Mouse (Mus musculus): ENCODE data around the gene Fads3. TPM values are rescaled to one million over a fixed set of nuclear protein-coding genes. Genes with fewer than 3 reads are reported as not detected.

Gene Fads3
- total and polyA plus RNA-seq, 3 experiments, result 20.1 to 48.8 (median 41.8) TPM

- peaks cover 25% of the 10 kb centered on the region for H3K36me3 ChIP-seq (replicated peaks)
- H3K9me3 ChIP-seq (replicated peaks), result no peaks in the 10 kb centered on the region
- H3K4me1 ChIP-seq (ENCODE audit: insufficient read depth, low read depth, low read length), result peaks cover 79% of the 10 kb centered on the region
- DNase-seq (ENCODE audit: low spot score), result no peak
- H3K27me3 ChIP-seq (ENCODE audit: insufficient read depth, low read length), result no peaks in the 10 kb centered on the region
- H3K4me3 ChIP-seq (ENCODE audit: low read depth, low read length), result no peak overlapping the region
- TF ChIP-seq GATA2 (IDR thresholded peaks at IDR 0.05; ENCODE audit: borderline replicate concordance, low read depth, low read length), result no peak
- TF ChIP-seq CTCF (IDR thresholded peaks at IDR 0.05; ENCODE audit: low read depth, low read length), result no peak
- TF ChIP-seq TAL1 (conservative IDR thresholded peaks at IDR 0.05; ENCODE audit: low read depth, low read length), result no peak
- TF ChIP-seq POLR2AphosphoS5 (IDR thresholded peaks at IDR 0.05; ENCODE audit: insufficient replicate concordance, low read depth, low read length), result no peak
- TF ChIP-seq GATA1 (IDR thresholded peaks at IDR 0.05; ENCODE audit: borderline replicate concordance, low read length), result no peak
- ATAC-seq (ENCODE audit: extremely low read depth, insufficient number of reproducible peaks, low FRiP score, poor library complexity, severe bottlenecking), result no peak
Observed at GRCm38 (mm10) chr19:10038910-10039309, 2.5 kb upstream of the Fads3 start.

- no peak for ATAC-seq (ENCODE audit: extremely low read depth, insufficient number of reproducible peaks, low FRiP score, poor library complexity, severe bottlenecking)
- H3K27me3 ChIP-seq (ENCODE audit: insufficient read depth, low read length), result no peaks in the 10 kb centered on the region
- H3K9me3 ChIP-seq (replicated peaks), result no peaks in the 10 kb centered on the region
- H3K4me3 ChIP-seq (ENCODE audit: low read depth, low read length), result no peak overlapping the region
- H3K4me1 ChIP-seq (ENCODE audit: insufficient read depth, low read depth, low read length), result peaks cover 83% of the 10 kb centered on the region
- no peak for TF ChIP-seq TAL1 (conservative IDR thresholded peaks at IDR 0.05; ENCODE audit: low read depth, low read length)
- TF ChIP-seq CTCF (IDR thresholded peaks at IDR 0.05; ENCODE audit: low read depth, low read length), result no peak
- no peak for TF ChIP-seq POLR2AphosphoS5 (IDR thresholded peaks at IDR 0.05; ENCODE audit: insufficient replicate concordance, low read depth, low read length)
- H3K36me3 ChIP-seq (replicated peaks), result peaks cover 25% of the 10 kb centered on the region
- no peak for DNase-seq (ENCODE audit: low spot score)
Observed at GRCm38 (mm10) chr19:10039615-10040014, 1.8 kb upstream of the Fads3 start.

GRCm38 (mm10) chr19:10040866-10041387 is 442 bp upstream of the Fads3 start:
- no peak for DNase-seq (ENCODE audit: low spot score)
- no peak for ATAC-seq (ENCODE audit: extremely low read depth, insufficient number of reproducible peaks, low FRiP score, poor library complexity, severe bottlenecking)
- TF ChIP-seq GATA1 (IDR thresholded peaks at IDR 0.05; ENCODE audit: borderline replicate concordance, low read length) (no peak), GATA2 (IDR thresholded peaks at IDR 0.05; ENCODE audit: borderline replicate concordance, low read depth, low read length) (no peak), TAL1 (conservative IDR thresholded peaks at IDR 0.05; ENCODE audit: low read depth, low read length) (no peak), CTCF (IDR thresholded peaks at IDR 0.05; ENCODE audit: low read depth, low read length) (no peak), POLR2AphosphoS5 (IDR thresholded peaks at IDR 0.05; ENCODE audit: insufficient replicate concordance, low read depth, low read length) (no peak)
- Histone ChIP-seq H3K27me3 (ENCODE audit: insufficient read depth, low read length) (no peaks in the 10 kb centered on the region), H3K36me3 (replicated peaks) (peaks cover 23% of the 10 kb centered on the region), H3K4me3 (ENCODE audit: low read depth, low read length) (peak overlapping the region; percentile 85), H3K9me3 (replicated peaks) (no peaks in the 10 kb centered on the region), H3K4me1 (ENCODE audit: insufficient read depth, low read depth, low read length) (peaks cover 86% of the 10 kb centered on the region)

- Histone ChIP-seq H3K36me3 (replicated peaks) (peaks cover 36% of the 10 kb centered on the region), H3K4me3 (ENCODE audit: low read depth, low read length) (peak overlapping the region; percentile 85), H3K4me1 (ENCODE audit: insufficient read depth, low read depth, low read length) (peaks cover 86% of the 10 kb centered on the region), H3K9me3 (replicated peaks) (no peaks in the 10 kb centered on the region), H3K27me3 (ENCODE audit: insufficient read depth, low read length) (no peaks in the 10 kb centered on the region)
- TF ChIP-seq TAL1 (conservative IDR thresholded peaks at IDR 0.05; ENCODE audit: low read depth, low read length) (peak; percentile 61), CTCF (IDR thresholded peaks at IDR 0.05; ENCODE audit: low read depth, low read length) (no peak)
- peak; percentile 47 for DNase-seq (ENCODE audit: low spot score)
- ATAC-seq (ENCODE audit: extremely low read depth, insufficient number of reproducible peaks, low FRiP score, poor library complexity, severe bottlenecking), result peak; percentile 47
Observed at GRCm38 (mm10) chr19:10042232-10042631, 863 bp downstream of the Fads3 start.

- ATAC-seq (ENCODE audit: extremely low read depth, insufficient number of reproducible peaks, low FRiP score, poor library complexity, severe bottlenecking) (no peak), DNase-seq (ENCODE audit: low spot score) (no peak)
- peak overlapping the region; percentile 85 for H3K4me3 ChIP-seq (ENCODE audit: low read depth, low read length)
- H3K36me3 ChIP-seq (replicated peaks), result peaks cover 42% of the 10 kb centered on the region
- H3K9me3 ChIP-seq (replicated peaks), result no peaks in the 10 kb centered on the region
- no peak for TF ChIP-seq GATA1 (IDR thresholded peaks at IDR 0.05; ENCODE audit: borderline replicate concordance, low read length)
- no peak for TF ChIP-seq POLR2AphosphoS5 (IDR thresholded peaks at IDR 0.05; ENCODE audit: insufficient replicate concordance, low read depth, low read length)
- TF ChIP-seq CTCF (IDR thresholded peaks at IDR 0.05; ENCODE audit: low read depth, low read length), result no peak
- TF ChIP-seq TAL1 (conservative IDR thresholded peaks at IDR 0.05; ENCODE audit: low read depth, low read length), result no peak
- TF ChIP-seq GATA2 (IDR thresholded peaks at IDR 0.05; ENCODE audit: borderline replicate concordance, low read depth, low read length), result no peak
- no peaks in the 10 kb centered on the region for H3K27me3 ChIP-seq (ENCODE audit: insufficient read depth, low read length)
- peaks cover 86% of the 10 kb centered on the region for H3K4me1 ChIP-seq (ENCODE audit: insufficient read depth, low read depth, low read length)
Observed at GRCm38 (mm10) chr19:10042816-10043215, 1.4 kb downstream of the Fads3 start.

- no peak for TF ChIP-seq GATA2 (IDR thresholded peaks at IDR 0.05; ENCODE audit: borderline replicate concordance, low read depth, low read length)
- TF ChIP-seq GATA1 (IDR thresholded peaks at IDR 0.05; ENCODE audit: borderline replicate concordance, low read length), result no peak
- no peak for TF ChIP-seq CTCF (IDR thresholded peaks at IDR 0.05; ENCODE audit: low read depth, low read length)
- no peak for TF ChIP-seq TAL1 (conservative IDR thresholded peaks at IDR 0.05; ENCODE audit: low read depth, low read length)
- no peak for TF ChIP-seq POLR2AphosphoS5 (IDR thresholded peaks at IDR 0.05; ENCODE audit: insufficient replicate concordance, low read depth, low read length)
- Histone ChIP-seq H3K9me3 (replicated peaks) (no peaks in the 10 kb centered on the region), H3K36me3 (replicated peaks) (peaks cover 49% of the 10 kb centered on the region), H3K4me1 (ENCODE audit: insufficient read depth, low read depth, low read length) (peaks cover 92% of the 10 kb centered on the region), H3K4me3 (ENCODE audit: low read depth, low read length) (peak overlapping the region; percentile 55; the same call in 1 of the 2 replicates), H3K27me3 (ENCODE audit: insufficient read depth, low read length) (no peaks in the 10 kb centered on the region)
- DNase-seq (ENCODE audit: low spot score), result no peak
- ATAC-seq (ENCODE audit: extremely low read depth, insufficient number of reproducible peaks, low FRiP score, poor library complexity, severe bottlenecking), result no peak
Observed at GRCm38 (mm10) chr19:10043643-10044042, 2.3 kb downstream of the Fads3 start.
